Mouse (Mus musculus): ENCODE measurements around the gene Dcaf5. TPM values are rescaled to one million over a fixed set of nuclear protein-coding genes. Genes with fewer than 3 reads are reported as not detected.

Dcaf5 gene
- 10 to 100 TPM; 30.9 to 35.0 TPM for total RNA-seq (2021)
- long read RNA-seq, experiment 1, full-length matches to known transcripts: 3 of 21 reads
- long read RNA-seq, experiment 1, partial matches to known transcripts: 16 of 21 reads
- long read RNA-seq, experiment 1, other reads (novel, unspliced or antisense): 2 of 21 reads
- long read RNA-seq, experiment 2, partial matches to known transcripts: 1 of 12 reads
- long read RNA-seq, experiment 2, other reads (novel, unspliced or antisense): 11 of 12 reads

DNA sequence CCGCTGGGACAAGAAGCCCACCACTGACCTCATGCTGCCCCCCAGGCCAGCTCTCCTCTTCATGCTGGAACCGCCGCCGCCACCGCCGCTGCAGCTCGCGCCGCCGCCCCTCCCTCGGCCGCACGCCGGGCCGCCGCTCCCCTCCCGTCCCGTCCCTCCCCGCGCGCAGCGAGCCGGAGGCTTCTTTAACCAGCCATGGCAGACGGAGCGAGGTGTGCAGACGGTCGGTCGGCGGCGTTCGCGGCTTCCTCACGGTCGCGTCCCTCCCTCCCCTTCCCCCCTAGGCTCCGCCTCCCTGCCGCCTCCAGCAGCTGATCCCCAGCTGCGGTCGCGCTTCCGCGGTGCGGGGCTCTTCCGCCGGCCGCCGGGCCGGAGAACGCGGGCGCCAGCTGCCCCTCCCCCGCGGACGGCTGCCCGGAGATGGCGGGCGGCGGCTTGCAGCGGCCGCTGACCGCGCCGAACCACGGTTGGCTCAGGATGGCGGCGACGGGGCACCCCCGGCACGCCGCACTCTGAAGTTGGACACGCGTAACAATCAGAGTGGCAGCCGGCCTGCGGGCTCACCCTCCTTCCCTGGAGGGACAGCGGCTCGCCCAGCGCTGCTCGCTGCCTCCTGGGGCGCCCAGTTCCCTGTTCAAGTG lies at the start of gene Dcaf5:
Gene Dcaf5, minus strand, starts transcription at position 266 of the 641 bp plus-strand sequence.
- DNase-seq: peak; percentile 89

DNA sequence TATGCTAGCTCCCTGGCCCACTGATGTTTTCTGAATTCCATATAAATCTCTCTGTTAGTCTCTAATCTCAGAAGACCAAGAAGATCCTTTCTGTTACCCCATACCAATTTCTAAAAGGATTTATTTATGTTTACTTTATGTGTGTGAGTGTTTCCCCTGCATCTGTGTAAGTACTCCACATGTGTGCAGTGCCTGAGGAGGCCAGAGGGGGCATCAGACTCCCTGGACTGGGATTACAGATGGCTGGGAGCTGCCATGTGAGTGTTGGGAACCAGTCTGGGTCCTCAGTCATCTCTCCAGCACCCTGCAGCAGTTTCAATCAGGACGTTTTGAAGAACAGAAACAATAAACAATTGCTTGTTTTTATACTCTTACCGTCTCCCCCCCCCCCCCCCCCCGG lies 47.0 kb upstream of the Dcaf5 start:
- no peak for DNase-seq

DNA sequence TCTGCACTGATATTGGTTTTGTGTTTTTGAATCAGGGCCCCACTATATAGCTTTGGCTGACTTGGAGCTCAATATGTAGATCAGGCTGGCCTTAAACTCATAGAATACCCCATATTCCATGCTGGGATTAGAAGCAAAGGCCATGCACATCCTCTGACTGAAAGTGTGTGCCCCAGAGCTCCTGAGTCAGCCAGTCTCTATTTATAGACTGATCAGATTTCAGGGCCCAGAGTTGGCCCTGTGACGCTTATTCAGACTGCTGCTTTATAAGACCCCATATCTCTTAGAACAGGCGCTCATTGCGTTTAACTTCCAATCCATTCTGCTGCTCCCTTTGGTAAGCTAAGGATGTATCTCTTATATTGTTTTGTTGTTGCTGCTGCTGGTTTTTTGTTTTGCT lies 43.6 kb upstream of the Dcaf5 start:
- no peak for DNase-seq

DNA sequence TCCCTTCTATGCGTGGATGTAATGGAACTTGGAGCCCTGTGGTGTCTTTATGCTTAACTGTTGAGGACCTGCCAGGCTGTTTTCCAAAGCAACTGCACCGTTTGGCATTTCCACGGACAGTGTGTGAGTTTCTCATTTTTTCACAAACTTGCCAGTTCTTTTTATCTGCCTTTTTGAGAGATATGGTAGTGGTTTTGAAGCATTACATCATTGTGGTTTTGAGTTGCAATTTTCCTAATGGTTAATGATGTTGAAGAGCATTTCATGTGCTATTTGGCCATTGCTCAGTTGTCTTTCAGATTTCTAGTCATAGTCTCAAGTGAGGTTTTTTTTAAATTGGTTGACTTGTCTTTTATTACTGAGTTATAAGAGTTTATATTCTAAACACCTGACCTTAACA lies 37.3 kb upstream of the Dcaf5 start:
- DNase-seq: no peak

DNA sequence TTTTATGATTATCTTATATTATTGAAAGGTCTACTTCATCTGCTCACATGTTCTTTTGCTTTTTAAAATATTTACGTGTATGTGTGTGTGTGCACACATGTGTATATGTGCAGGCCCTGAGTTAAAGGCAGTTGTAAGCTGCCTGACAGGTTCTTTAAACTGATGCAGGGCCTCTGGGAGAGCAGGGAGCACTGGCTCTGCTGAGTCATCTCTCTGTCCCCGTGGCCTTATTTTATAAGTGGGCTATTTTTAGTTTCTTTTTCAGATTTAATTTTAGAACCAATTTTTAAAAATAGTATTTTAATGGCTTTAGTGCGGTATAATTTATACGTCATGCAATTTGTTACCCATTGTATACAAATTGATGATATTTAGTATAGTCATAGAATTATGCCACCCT lies 35.5 kb upstream of the Dcaf5 start:
- DNase-seq: no peak

DNA sequence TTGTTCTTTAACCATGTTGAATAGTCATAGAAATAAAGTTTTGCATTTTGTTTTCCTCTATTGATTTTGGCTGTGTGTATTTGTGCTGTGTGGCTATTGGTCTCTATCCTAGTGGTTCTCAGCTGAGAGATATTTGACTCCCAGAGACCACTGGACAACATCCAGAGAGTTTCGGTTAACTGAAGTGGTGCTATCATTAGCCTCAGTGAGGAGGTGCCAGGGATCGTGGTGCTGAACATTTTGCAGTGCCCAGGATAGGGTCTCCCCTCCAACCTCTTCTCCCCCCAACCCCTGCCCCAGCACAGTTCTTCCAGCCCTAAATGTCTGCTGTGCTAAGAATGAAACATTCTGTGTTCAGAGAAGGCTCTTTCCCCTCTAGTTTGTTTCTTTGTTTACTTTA lies 33.8 kb upstream of the Dcaf5 start:
- no peak for DNase-seq

DNA sequence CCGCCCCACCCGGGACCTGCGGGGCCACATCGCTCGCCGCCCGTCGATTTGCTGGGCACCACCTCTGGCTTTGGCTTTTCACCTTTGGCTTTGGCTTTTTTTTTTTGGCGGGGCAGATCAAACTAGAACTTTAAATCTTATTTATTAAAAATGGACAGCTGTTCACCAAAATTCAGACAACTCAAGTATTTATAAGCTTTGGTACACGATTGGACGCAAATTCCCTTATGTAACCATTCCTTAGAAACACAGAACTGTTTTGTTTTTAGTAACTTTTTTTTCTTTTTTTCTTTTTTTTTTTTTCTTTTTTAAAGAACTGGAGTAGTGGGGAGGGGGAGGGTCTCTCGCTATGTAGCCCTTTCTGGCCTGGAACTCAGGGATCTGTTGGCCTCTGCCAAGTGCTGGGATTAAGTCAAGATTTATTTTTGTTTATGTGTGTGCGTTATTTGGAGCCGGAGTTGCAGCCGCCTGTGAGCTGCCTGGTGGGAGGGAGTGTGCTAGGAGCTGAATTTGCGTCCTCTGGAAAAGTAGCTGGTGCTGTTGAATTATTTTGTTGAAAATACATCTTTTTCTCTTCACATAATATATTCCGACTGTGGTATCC lies 27.4 kb upstream of the Dcaf5 start:
- no peak for DNase-seq

DNA sequence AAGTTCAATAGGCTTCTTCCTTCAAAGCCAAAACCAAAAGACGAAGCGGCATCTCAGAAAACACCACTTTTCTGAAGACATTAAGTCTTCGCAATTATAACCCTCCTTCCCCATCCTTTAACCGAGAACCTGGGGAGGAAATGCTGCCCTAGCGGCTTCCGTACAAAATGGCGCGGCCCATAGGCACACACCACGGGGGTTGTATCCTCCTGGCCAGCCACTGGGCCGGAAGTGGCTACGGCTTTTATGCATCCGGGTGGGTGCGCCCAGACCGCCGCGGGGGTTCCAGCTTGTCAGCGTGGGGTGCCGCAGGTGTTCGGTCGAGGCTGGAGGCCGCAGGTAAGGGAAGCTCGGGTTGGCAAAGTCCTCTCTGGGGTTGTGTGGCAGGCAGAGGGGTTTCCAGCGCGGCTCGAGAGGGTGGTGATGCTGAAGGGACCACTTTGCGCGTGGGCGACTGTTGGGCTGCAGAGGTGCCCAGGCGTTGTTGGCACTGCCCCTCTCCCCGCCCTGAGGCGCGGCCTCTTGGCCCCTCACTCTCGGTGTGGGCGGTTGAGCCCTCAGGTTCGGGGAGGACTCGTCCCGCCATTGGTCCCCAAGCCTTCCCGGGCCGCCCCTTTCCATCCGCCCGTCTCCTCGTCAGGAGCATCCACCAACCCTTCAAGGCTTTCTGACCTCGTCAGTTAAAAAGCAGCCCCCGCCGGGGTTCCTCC lies 26.7 kb upstream of the Dcaf5 start, which contains the start of gene Exd2:
Gene Exd2, plus strand, starts transcription at position 154 of the 710 bp plus-strand sequence.
- peak; percentile 94 for DNase-seq

DNA sequence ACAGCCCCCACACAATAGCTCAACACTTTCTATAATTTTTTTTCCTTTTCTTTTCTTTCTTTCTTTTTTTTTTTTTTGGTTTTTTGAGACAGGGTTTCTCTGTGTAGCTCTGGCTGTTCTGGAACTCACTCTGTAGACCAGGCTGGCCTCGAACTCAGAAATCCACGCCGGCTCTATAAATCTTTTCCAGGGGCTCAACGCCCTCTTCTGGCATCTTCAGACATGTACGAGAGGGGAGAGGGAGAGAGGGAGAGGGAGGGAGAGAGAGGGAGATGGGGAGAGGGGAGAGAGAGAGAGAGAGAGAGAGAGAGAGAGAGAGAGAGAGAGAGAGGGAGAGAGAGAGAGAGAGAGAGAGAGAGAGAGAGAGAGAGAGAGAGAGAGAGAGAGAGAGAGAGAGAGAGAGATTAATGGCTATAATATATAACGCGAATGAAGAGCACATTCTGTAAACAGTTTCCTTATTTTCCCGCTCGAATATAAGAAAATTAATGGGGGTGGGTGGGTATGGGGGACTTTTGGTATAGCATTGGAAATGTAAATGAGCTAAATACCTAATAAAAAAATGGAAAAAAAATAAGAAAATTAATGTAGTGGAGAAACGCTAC lies 26.0 kb upstream of the Dcaf5 start:
- peak; percentile 16 for DNase-seq

DNA sequence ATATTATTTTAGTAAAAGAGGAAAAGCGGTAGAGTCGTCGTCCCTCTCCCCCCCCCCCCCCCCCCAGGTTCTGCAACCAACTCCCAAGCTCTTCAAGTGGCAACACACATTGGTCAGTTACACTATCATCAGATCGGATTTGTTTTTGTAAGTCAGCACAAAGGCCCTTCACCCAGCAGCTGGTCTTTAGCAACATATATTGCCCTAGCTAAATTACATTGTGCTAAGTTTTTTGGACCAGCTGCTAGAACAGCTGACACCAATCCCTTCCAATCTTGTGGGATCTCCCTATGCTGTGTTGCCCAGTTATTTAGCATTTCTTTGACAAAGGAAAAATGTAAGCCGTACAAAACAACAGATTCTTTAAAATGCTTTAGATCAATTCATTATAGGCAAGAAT lies 21.6 kb upstream of the Dcaf5 start:
- DNase-seq: no peak

DNA sequence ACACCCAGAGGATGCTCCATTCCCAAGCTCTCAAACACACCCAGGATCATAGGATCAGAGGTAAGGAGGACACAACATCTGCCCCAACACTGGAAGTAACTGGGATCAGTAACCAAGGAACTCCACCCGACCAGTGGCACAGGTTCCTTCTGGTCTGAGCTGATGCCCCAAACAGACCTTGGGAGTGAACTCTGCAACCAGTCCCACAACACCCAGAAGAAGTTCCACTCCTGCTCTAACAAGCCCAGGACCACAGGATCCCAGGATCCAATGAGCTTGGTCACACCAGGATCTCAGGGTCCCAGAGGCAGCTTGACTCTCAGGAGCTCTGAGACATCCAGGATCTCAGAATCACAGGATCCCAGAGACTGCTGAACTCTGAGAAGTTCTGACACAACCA lies 17.1 kb upstream of the Dcaf5 start:
- DNase-seq: no peak

DNA sequence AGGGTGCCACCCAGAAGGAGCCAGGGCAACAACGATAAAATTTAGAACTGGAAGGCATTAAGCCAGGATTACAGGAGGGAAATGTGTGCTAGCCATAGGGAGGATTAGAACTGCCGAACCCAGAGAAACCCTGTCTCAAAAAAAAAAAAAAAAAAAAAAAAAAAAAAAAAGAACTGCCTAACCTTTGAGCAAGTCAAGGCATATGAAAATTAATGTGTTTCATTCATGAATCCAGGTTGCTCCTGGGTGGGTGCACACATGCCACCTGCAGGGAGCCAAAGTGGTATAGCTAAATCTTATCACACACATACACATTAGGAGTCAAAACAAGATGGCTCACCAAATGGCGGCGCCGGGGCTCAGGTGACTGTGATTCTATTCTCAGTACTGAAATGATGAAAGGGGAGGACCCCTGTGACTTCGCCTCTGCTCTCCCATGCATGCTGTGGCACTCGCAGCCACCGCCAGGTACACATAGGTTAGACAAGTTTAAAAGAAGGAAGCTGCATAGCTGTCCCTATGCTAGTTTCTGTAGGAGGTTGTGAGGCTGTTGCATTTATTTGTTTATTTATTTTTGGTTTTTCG lies 8.2 kb upstream of the Dcaf5 start:
- no peak for DNase-seq

DNA sequence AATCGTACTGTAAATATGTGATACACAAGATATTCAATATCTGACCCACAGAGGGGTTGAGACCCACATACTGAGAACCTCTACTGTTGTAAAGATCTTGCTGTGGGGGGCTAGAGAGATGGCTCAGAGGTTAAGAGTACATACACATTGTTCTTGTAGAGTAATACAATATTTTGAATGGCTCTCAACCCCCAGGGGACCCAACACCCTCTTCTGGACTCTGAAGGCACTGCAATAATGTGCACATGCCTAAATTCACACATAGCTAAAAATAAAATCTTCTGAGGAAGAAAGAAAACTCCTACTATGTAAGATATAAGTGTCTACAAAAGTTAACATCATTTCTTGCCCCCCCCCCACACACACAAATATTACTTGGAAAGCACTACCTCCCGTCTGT lies 4.6 kb upstream of the Dcaf5 start:
- DNase-seq: peak; percentile 27

DNA sequence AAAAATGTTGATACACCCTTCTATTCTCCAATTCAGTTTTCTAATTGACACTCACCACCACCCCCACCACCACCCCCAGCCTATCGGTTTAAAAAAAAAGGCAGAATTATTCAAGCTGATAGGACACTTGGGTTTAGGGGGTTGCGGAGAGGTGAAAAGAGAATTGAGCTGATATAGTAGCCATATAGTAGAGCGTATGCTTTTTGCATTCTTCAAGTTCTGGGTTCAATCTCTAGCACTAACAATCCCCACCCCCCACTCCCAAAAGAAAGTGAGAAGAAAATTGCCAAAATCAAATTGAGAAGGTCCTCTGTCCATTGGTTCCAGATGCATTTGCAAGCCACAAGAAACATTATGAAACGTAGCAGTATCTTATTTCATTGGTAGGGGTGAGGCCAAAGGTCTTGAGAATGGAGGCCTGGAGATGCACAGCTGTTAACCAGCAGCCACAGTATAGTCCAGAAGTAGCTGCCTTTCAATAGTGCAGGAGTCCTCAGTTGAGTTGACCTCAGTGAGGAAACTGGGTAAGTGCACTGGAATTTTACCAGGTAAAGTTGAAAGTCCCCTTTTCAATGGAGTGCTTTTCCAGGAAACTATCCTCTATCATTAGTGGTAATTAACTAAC lies 762 bp upstream of the Dcaf5 start:
- DNase-seq: no peak

DNA sequence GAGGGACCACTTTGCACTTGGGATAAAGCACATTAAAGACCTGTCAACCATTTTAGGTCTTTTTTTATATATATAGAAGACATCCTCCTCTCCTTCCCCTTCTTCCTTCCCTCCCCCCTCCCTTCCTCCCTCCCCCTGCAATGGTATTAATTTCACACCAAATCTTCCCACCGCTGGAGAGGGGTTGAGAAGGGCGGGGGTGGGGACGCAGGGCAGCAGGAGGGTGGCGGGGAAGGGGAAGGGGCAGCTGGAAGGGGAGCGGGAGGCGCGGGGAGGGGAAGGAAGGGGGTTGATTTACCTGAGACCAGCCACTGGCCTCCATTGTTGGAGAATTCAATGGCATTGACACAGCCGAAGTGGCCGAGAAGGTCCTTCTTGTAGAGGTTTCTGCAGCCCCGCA lies 514 bp downstream of the Dcaf5 start:
- no peak for DNase-seq

DNA sequence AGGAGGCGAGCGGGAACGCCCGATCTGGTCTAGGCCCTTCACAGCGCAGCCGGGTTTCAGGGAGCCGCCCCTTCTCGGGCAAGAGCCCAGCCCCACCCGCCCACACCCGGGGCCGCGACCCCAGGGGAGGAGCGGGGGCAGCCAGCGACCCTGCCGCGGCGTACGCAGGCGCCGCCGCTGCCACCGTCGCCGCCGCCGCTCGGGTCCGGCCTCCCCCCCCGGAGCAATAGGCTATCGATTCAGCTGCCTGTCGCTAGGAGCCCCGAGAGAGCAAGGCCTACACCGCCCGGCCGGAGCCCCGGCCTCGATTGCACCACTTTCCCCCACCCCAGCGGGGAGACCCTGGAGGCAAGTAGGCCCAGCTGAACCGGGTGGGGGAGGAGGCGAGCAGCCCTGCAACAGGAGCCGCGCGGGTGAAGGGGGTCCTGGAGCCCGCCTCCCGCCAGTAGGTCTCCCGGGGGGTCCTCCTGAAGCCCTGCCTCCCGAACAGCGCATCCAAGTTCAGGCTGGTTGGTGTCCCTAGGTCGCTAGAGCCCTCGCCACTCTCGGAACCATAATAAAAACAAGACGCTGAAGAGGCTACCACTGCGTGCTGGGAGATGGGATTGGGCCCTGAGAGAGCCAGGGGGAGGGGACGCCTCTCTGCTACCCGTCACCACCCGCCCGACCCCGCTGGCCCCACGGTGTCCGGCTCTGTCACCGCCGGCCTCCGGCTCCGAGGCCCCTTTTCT lies 1.3 kb downstream of the Dcaf5 start:
- DNase-seq: peak; percentile 85

DNA sequence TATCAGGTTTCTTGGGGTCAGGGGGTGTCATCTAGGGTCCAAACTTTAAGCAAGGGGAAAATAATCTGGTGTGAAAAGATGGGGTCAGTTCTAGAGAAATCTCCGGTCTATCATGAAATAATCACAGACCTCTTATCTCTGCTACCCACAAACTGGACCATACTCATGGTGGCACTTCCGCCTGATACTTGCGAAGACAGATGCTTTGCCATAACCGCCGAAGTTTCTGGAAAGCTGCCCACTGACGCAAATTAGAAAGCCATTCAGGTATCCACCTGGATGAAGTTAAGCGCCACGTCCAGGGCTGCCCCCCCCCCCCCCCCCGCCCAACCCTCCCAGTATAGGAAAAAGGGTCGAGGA lies 1.8 kb downstream of the Dcaf5 start:
- no peak for DNase-seq

DNA sequence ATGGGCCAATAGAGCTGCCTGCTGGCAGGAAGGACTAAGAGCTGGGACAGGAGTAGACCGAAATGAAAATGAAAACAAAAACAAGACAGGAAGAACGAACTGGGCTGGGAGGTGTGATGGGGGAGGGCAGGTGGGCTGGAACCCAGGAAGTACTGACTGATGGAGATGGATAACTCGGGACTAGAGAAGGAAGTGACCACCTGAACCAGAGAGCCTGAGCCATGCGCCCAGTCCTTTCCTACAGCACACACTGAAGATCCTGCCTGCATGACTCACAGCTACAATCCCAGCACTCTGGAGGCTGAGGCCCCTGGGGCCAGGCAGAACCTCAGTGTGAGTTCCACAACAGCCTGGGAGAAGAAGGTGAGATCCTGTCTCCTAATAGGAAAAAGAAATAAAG lies 3.1 kb downstream of the Dcaf5 start:
- DNase-seq: peak; percentile 48

DNA sequence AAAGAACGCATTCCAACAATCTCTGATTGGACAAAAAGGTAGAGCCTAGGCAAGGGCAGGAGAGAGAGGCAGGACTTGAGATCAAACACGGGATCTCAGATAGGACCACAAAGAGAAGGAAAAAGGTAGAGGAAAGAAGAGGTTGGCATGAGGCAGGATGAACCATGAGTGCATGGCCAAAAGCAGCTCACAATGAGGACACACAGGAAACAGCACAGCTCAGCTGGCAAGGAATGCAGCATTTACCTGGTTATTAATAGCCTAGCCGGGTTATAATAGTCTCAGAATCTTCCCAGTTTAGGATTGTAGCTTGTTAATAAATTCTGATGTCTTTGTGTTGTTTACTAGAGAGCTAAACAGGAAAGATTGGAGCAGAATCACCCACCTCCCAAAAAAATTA lies 8.7 kb downstream of the Dcaf5 start:
- no peak for DNase-seq

DNA sequence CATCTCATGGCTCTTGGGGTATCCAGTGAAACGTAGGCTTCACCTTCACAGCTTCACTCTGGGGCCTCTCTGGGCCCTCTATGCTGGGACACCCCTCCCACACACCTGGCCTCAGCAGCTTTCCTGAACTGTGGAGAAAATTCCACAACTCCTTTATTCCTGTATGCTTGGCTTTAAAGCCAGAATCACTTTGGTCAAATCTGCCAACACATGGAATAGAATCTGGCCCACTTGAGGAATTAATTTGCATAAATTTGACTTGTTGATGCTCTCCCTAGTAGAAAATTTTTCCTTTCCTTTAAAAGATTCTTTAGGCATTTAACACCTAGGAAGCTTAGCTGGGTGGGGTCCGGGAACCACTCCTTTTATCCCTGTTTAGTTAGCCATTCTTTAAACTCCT lies 21.3 kb downstream of the Dcaf5 start:
- DNase-seq: no peak

DNA sequence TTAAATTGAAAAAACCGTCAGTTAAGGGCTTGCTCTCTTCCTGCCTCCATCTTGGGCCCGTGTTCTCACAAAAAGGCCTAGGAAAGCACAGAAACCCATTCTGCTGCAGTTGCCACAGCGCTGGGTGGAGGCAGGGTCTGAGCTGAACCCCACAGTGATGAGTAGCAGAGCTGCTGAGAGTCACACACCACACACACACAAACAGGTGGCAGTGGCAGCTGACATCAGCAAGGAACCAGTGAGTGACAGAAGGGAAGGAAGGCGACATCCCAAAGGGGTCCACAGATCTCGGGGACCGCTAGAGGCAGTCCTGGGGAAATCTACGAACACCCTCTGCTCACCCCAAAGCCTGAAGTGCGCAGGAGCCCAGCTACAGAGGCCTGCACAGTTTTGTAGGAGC lies 25.5 kb downstream of the Dcaf5 start:
- no peak for DNase-seq

Data from adrenal gland, postnatal 10 days (tissue).